Mouse (Mus musculus) heart, adult 18-20 months (tissue): ENCODE measurements around the gene Bnc2. TPM values are rescaled to one million over a fixed set of nuclear protein-coding genes. Genes with fewer than 3 reads are reported as not detected.

ENCODE experiments used
- DNase-seq, 2 experiments: peaks; one replicate each; pipeline ENCODE4 v3.0.0; 2021 to 2022; ENCODE audit warnings: mixed read lengths in 1 of 2
- total RNA-seq, 2 experiments: library from RNA; stranded (reverse); gene quantifications; 2 replicates each; pipeline ENCODE4 v1.2.3; 2021

Bnc2 gene
- total RNA-seq, 2 experiments from 2014 or later = 5.6 to 6.4 TPM

DNA sequence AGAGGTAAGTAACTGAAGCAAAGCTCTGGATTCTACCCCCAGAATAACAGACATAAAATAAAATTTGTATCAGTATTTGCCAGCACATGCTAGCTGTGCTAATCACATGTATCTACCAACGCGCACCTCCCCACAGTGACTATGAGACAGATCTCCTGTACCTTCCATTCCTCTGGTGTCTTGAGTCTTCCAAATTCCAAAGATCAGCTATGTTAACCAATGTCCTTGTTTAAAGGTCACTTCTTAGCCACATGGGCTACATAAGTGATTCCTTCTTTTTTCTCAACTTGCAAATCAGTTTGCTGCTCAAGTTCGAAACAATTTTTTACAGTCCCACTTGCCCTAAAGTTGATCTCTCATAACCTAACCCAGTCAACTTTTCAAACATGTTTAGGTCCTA, 167.5 kb downstream of the Bnc2 start:
- no peak for DNase-seq

DNA sequence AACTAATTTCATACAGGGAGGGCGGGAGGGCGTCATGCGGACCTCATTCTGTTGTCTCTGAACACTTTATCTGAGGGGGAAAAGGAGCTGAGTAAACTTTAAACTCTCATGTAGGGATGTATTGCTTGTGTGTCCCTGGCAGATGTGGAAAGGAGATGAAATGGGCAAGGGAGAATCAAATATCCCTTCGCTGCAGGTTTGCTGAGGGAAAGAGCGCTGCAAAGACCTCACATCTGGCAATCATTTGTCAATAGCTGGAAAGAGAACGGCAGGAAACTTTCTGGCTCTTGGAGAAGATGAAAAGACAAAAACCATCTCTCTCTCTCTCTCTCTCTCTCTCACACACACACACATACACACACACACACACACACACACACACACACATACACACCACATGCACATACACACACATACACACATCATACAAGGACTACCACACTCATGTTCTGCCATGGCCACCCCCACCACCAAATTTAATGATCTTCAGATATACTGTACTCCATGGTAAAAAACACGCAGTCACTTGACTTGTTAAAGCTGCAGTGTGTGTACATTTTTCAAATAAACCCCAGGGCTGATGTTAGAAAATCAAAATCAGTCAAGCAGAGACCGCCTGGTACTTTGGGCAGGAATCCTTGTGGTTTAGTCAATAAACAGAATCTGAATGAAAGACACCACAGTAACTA, 172.3 kb downstream of the Bnc2 start:
- DNase-seq = no peak

DNA sequence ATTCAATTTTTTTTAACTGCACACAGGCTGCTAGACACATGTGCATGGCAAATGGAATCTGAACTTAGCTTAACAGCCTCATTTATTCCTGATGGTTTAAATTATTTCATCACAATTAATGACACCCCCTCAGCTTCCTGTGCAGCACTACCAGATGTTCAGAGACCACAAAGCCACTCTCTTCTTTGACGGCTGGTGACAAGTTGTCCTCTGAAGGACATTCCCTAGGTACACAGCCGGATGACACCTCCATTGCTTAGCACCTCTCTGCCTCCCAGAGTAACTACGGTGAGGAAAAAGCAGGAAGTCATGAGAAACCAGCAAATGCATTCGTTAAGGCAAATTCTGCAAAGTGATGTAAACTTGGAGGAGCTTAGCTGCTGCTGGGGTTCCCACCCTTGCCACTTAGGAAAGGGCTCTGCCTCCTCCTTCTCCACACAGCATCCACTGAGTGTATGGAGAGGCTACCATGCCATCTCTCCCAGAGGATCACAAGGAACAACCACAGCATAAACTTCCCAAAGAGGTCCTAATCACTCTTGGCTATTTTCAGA, 174.2 kb downstream of the Bnc2 start:
- no peak for DNase-seq

DNA sequence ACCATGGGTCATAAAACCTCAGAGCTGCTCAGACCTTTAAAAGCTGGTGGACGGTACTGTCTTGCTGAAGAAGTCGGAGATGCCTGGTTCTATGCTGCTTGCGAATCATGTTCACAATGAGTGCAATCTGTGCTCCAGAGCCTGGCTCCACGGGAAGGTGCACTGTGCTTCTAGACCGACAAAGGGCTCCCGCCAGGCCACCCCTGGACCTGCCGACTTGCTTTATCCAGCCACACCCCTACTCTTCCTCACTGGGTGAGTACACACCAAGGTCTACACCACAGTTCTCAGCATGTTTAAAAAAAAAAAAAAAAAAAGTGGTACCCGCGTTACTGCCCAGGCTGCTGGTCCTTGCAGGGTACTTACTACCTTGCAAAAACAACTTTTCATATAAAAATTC, 174.8 kb downstream of the Bnc2 start:
- DNase-seq = no peak

DNA sequence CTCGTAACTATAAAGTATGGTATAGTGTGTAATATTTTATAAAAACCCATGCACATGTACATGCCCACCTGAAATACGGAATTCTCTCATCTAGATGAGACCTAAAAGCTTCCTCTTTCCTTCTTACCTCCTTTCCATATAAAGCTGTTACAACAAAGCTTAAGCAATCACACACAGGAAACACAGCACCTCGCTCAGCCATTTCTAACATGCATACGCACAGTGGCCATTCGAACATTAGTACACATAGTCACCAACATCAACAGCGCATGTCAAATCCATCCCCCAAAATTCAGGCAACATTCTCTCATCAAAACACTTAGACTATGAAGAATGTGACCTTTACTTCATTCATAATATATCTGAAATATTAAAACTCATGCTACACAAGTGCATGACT, 176.6 kb downstream of the Bnc2 start:
- DNase-seq = no peak

DNA sequence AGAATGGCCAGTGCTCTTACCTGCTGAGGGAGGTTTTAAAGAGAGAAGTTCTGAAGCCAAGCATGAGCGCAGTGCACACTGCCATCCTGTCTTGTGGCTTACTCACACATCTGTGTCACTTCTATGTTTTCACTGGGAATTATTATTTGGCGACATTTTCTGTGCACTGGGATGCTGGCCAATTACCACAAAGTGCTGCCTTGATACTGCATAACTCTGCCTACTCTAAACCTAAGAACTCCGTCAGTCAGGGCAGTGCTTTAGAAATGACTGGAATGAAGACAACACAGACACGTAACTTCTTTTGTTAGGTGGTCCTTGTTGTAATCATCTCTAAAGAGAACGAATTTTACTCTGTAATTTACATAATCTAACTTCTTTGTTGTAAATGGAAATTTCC, 186.8 kb downstream of the Bnc2 start:
- DNase-seq = no peak

DNA sequence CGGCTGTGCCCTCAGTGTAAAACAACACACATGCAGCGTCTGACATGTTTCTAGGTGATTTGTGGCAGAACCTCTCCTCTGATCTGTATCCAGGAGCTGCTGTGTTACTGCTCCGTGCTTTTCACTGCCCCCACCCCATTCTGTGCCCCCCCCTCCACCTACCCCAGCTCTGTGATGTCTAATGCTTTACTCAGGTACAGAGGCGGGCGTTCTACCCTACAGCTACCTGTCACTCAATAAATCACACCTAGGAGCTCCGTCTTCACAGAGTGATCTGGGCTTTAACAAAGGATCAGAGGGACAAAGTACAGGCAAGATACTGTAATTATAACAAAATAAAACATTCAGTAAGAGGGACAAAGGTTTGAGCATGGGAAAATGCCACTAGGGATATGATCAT, 192.4 kb downstream of the Bnc2 start:
- no peak for DNase-seq

DNA sequence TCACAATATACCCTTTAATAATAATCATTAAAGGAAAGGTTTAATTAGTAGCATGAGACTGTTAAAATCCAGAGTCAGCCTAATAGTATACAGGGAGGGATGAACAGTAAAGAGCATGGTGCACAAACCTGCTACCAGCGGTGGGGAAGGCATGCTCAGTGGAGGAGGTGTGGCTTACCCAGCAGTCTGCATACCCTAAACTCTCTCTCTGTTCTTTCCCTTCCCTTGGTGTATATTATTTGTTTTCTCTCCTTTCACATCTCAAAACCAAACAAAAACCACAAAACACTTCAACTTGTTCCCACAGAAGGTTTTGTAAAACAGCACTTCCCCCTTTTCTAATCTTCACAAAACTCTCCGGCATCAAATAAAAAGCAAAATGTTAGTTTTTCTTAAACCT, 202.4 kb downstream of the Bnc2 start:
- no peak for DNase-seq

DNA sequence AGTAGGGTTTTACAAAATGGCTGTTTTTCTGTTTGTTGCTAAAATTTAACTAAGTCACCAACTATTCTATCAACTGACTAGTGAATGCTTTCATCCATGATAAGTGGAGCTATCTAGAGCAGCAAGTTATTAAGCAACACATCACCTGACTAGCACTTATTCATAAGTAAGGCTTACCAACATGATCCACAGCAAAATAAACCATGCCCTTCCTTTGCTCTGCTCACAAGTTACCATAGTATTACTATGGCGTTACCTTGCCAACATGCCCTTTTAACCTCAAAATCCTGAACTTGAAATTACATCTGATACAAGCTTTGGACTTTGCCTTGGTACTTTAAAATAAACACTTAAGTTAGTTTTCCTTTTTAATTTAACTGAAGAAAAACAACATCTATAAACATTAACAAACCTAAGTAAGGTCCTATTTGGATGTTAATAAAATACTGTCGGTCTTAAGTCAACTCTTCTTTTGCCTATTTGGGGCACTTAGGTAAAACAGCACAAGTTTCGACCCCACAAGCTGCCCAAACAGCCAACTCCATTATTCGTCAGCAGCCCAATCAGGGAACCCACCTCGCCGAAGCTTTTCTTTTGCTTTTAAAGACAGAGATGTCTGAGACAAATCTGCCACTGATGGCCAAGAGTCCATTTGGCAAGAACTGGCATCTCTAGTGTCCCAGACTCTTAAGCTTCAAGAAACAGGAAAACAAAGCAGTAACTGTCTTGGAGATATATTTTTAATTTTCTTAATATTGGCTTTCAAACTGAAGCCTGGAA, 204.8 kb downstream of the Bnc2 start:
- no peak for DNase-seq

DNA sequence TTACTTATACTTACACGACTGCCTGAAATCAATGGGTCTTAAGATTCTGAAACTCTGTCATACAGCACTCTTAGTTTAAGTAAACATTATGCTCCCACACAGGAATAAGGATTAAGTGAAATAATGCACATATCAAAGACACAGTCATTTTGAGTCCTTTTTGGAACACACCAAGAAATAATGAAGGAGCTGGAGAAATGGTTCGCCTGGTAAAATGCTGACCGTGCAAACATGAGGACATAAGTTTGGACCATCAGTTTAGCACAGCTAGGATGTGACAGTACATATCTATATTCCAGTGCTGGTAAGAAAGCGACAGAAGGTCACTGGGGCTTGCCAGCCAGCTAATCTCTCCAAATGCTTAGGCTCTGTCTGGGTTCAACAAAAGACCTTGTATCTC, 205.7 kb downstream of the Bnc2 start:
- no peak for DNase-seq

DNA sequence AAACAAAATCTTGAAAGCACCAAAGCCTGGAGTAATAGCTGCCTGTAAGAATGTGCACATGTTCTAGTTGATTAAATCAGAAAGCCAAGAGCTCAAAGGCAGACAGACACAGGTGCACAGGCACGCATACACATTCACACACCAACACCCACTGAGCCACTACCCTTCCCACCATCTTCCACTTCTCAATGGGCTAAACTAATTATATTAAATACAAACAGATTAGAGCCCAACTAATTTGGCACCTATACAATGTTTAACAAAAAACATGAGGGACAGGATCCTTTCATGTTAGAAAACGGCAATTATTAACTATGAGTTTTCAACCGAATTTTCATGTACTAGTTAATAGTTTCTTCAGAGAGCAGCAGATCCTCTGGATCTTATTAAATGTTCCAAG, 207.4 kb downstream of the Bnc2 start:
- no peak for DNase-seq

DNA sequence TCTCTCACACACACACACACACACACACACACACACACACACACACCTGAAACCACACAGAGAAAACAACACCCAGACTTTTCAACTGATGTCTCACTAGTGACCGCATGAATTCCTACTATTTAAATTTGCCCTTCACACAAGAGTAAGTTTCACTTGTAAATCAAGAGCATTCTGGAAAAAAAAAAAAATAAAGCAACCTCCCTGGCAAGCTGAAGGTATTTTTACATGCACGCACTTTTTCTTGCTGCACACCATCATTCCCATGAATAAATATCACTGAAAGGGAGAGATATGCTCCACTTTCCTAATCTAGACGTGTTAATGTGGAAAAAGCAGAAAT, 216.9 kb downstream of the Bnc2 start:
- no peak for DNase-seq

DNA sequence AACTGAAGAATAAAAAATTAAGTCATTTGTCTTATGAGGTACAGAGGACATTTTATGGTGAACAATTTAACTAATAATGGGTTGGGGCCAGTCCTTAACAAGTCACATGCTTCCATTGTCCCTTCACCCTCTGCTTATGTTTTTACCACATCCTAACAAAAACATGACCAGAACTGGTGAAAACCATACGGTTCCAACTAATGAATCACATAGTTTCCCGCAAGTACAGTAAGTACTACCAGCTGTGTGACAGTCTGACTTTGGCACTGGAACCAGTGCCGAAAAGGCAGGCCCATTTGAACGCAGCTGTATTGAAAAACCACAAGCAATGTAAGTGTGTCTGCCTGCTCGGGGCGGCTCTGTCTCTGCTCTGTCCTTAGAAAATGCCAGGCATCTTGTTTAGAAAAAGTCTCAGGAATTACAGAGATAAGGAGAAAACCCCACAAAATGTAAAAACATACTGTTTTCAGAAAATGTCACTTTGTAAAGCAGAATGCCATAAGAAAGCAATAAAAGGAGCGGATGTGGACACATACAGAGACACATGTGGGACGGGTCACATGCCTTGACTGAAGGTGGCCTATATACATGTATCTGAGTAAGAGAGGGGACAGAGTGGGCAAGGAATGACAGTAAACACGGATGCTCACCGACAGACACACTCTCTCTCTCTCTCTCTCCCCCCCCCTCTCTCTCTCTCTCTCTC, 217.4 kb downstream of the Bnc2 start:
- DNase-seq = peak; percentile 20 to 36

DNA sequence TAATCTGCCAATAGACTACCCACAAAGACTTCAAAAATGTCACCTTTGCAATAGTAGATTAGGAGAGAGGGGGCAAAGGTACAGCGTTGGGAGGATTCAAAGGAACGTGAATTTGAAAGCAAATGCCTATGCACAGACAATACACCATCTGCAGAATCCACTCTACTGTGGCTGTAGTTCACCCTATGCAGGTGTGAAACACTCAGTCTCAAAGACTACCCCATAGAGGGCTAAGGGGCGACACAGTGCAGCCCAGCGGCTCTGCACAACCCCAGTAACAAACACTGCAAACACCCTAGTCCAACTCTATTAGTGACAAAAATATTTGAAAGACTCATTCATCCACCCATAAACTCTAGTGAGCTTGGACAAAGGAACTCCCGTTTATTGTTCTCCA, 218.2 kb downstream of the Bnc2 start:
- DNase-seq = no peak

DNA sequence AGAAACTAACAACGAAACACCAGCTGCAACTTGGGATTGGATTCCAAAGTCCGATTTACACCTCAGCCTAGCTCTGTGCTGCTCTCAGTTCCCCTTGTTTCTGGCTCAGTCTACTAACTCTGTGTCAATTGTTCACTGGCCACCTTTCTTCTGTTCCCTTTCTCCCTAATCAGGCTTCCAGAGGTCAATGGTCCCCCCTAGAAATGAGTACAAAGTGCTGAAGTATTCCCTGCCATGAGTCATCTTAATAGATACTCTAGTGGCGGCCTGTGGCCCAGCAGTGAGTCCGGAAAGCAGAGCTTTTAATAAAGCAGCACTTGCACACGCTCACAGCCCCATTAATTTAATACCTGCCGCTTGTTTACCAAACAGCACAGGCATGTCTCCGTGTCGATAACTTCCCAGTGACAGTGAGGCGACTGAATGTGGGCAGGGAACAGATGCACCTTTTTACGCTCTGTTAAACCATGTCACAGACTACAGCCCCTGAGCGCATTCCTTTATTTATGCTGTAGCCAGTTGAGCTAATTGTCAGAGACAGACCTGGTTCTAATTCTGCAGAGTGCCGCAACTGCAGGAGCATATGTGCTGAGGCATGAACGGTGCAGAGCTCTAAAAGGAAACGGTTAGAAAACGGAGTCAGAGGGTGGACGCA, 218.8 kb downstream of the Bnc2 start:
- DNase-seq = no peak

DNA sequence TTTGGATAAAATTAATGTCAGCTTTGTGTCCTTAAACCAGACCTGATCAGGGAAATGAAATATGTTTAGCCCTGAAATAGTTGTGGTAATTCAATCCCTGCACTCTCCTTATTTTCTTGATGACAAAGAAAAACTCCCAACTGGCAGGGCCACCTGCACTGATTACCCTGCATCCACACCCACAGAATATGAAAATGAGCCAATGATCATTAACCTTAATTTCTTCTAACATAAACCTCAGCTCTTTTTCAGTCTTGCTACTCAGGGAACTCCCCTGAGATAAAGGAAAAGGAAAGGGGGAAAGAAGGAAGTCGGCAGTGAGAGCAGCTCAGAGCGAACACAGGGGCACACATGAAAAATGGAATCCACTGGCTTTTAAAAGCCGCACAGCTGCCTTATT, 220.6 kb downstream of the Bnc2 start:
- no peak for DNase-seq

DNA sequence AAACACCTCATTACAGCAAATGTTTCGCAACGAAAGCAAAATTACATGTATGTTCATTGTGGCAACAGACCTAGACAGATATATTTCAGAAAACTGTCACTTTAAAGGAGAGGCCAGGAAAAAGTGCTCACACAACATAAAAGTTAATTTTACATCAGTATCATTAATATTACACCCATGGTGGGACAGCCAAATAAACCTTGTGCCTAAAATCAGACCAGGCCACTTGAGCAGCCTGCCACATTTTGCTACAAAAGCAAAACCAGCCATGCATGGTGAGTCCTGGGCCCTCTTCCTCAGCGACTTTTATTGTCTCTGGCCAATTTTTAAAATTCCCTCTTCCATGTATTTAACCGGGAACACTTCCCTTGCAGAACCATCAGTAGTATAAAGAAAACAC, 221.5 kb downstream of the Bnc2 start:
- DNase-seq = no peak

DNA sequence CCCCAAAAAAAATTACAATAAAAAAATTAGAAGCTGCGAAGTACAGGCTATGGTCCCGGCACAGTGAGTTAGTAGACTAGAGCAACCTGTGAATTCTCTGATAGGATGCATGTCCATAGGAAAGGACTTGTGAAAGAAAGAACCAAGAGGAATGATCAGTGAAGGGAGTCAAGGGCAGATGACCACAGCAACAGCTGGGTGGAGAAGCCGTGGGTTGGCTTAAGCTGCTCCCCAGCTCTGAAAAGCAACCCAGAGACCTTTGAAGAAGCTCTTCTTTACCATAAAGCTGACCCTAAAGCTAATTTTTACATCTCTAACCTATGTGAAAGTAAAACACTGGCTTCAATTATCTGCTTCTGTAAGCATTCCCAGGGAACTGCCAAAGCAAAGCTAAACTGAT, 222.4 kb downstream of the Bnc2 start:
- no peak for DNase-seq

DNA sequence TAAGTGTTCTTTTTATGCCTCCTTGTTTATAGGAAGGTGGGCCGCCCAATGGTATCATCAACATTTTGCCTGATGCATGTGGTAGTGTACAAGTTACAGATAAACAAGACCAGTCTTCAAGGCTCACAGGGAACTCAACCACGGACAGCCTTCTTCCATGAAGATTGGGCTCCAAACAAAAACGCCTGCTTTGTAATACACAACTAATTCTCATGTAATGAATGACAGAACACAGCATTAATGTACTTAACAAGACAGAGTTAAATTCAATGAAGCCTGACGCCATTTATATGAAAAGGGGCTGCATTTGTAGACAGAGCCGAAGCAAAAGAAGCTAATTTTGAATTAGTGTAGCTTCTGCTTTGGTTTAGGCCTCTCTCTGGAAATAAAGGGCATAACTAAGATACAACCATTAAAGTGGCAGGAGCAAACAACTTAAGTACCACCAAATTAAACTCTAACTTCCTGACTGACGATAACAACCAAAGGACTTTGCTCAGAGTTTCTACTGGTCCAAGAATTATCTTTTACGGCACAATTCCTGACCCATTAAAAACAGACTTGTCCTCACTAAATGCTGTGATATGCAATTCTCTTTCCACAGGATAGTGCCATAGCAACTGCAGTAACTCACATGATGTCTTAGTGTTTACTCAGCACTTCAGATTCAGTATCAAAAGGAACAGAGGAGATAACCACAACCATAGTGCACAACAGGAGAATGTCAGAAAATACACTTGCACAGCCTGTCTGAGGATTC, 225.6 kb downstream of the Bnc2 start:
- DNase-seq = no peak

DNA sequence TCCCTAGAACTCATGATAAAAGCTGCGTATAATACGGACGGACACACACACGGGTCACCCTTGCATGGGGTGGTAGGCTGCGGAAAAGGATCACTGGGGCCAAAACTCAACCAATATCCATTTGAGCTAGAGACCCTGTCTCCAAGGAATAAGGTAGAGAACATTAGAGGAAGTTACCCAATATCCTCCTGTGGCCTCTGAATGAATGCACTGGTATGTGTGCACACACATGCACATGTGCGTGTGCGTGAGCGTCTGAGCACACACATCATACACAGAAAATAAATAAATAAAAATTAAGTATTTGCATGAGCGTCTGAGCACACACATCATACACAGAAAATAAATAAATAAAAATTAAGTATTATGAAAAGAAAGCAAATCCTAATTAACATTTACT, 241.8 kb downstream of the Bnc2 start:
- no peak for DNase-seq

DNA sequence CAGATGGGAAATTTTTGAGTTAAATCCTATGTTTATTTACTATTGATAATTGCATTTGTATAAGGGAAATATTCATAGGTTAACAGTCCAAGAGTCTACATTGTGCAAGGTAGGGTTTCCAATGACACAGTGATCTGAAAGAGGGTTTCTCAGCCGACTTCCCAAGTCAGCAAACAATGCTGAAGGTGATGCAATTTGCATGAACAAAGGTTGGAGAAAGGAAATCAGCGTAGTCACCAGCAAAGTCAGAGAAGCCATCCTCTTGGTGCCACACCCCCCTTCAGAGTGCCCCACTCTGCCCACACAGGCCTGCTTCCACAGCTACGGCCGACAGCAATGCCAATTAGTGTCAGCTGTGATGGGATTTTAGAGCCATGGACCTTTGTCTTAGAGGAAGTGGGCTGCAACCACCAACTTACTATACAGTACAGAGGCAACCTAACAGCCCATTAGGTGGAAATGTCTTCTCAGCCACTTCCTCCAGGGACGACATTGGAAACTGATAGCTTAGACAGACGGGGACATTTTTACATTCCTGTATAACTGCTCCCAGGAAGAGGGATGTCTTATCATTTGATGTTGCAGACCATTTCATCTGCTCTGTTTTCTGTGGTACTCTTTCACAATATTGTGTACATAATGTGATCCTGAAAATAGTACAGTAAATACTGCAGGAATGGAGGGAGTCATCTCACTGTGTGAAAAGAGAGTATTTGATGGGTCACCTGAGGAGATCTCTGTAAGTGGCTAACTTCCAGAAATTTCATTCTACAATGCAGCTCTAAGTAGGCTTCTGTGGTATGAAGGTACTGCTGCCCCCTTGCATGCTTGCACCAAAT, 243.2 kb downstream of the Bnc2 start:
- no peak for DNase-seq
